21 mouse cellular contexts compared by ENCODE assay signal in genomic region chr15:99729056-99729783, GRCm38 (mm10). TPM values are rescaled to one million over a fixed set of nuclear protein-coding genes. Genes with fewer than 3 reads are reported as not detected.
DNase-seq lines count a peak whose midpoint lies in the region; ATAC-seq and TF ChIP-seq lines count a peak whose summit lies in the region.
"Had no signal": no experiment of that assay in that cellular context is flagged by ENCODE, and none has a peak within 500 bp of the region (broad histone marks: within the 10 kb centered on the region; RNA-seq: fewer than 3 reads in every experiment).

No protein-coding gene starts in this region.

- no peak overlapping the region for H3K4me2 ChIP-seq in intestine, postnatal 0 days (replicated peaks; ENCODE audit: low read depth)
- H3K4me2 ChIP-seq in intestine, embryonic 16.5 days (ENCODE audit: low read depth, low read length), result no peak overlapping the region
- H3K4me2 ChIP-seq in midbrain, postnatal 0 days (ENCODE audit: low read depth, low read length, poor library complexity, severe bottlenecking), result no peak overlapping the region
- H3K4me2 ChIP-seq in midbrain, embryonic 14.5 days (ENCODE audit: low read length), result no peak overlapping the region
- H3K4me2 ChIP-seq: embryonic facial prominence, embryonic 15.5 days; forebrain, embryonic 12.5 days; hindbrain, embryonic 14.5 days; limb, embryonic 15.5 days had no signal

- peak; percentile 48 for TF ChIP-seq CTCF in intestine, postnatal 0 days (IDR thresholded peaks at IDR 0.05; ENCODE audit: low read depth)
- TF ChIP-seq CTCF in midbrain, postnatal 0 days (IDR thresholded peaks at IDR 0.05), result peak; percentile 35
- peak; percentile 14 to 40 (median 37); a peak in 3 of 6 replicates for TF ChIP-seq CTCF in MEL (IDR thresholded peaks at IDR 0.05 in 2 of 3, conservative IDR thresholded peaks at IDR 0.05 in 1 of 3; ENCODE audit: control insufficient read depth in 1 of 3, insufficient read depth in 1 of 3, low read depth in 2 of 3, low read length in 3 of 3, poor library complexity in 1 of 3, severe bottlenecking in 1 of 3)
- peak; percentile 22; the same call in 1 of the 2 replicates for TF ChIP-seq CTCF in small intestine, adult 2 months (IDR thresholded peaks at IDR 0.05; ENCODE audit: extremely low read depth, insufficient read length, insufficient replicate concordance, low read depth, low read length)

- H3K9ac ChIP-seq in intestine, postnatal 0 days (ENCODE audit: low read depth, low read length), result no peak overlapping the region
- no peak overlapping the region for H3K9ac ChIP-seq in intestine, embryonic 16.5 days (ENCODE audit: low read depth, low read length)
- no peak overlapping the region for H3K9ac ChIP-seq in midbrain, postnatal 0 days (replicated peaks; ENCODE audit: low read length, poor library complexity, severe bottlenecking)
- H3K9ac ChIP-seq in midbrain, embryonic 14.5 days (replicated peaks; ENCODE audit: low read length), result no peak overlapping the region
- no peak overlapping the region for H3K9ac ChIP-seq in MEL (ENCODE audit: control insufficient read depth, low read depth, low read length, poor library complexity, severe bottlenecking)
- H3K9ac ChIP-seq: embryonic facial prominence, embryonic 15.5 days; forebrain, embryonic 12.5 days; hindbrain, embryonic 14.5 days; limb, embryonic 15.5 days had no signal

- TF ChIP-seq EP300 in MEL (IDR thresholded peaks at IDR 0.05; ENCODE audit: low read depth in 1 of 2, low read length in 2 of 2), result no peak

- no peak for ATAC-seq in intestine, postnatal 0 days
- no peak for ATAC-seq in intestine, embryonic 16.5 days
- ATAC-seq in midbrain, postnatal 0 days (ENCODE audit: low FRiP score), result no peak
- ATAC-seq in midbrain, embryonic 14.5 days (ENCODE audit: low FRiP score, low TSS enrichment), result no peak
- ATAC-seq in erythroblast, adult 5-6 weeks (replicated peaks; ENCODE audit: low FRiP score, poor library complexity, severe bottlenecking), result no peak
- ATAC-seq: Patski had no signal

- H3K4me1 ChIP-seq in intestine, postnatal 0 days (replicated peaks; ENCODE audit: control insufficient read depth, insufficient read depth, low read length), result peaks cover 10% of the 10 kb centered on the region; the same call in 1 of the 2 replicates
- peaks cover 10% of the 10 kb centered on the region for H3K4me1 ChIP-seq in intestine, embryonic 16.5 days (ENCODE audit: control insufficient read depth, insufficient read depth, low read length)
- H3K4me1 ChIP-seq in midbrain, postnatal 0 days (ENCODE audit: insufficient read depth, low read length), result peaks cover 3% of the 10 kb centered on the region
- H3K4me1 ChIP-seq in midbrain, embryonic 14.5 days (ENCODE audit: control insufficient read depth, insufficient read depth, low read length), result peaks cover 13% of the 10 kb centered on the region
- H3K4me1 ChIP-seq in MEL (ENCODE audit: control insufficient read depth in 1 of 2, insufficient read depth in 2 of 2, low read length in 2 of 2), result 0 out of 4 replicates have a peak, but pooled peaks cover 0 to 7% of the 10 kb centered on the region in 2 experiments
- peaks cover 8% of the 10 kb centered on the region; the same call in 1 of the 2 replicates for H3K4me1 ChIP-seq in small intestine, adult 2 months (ENCODE audit: control insufficient read depth, insufficient read depth, insufficient read length, low read length)

- H3K27ac ChIP-seq in intestine, postnatal 0 days (ENCODE audit: low read depth, low read length), result no peak overlapping the region
- H3K27ac ChIP-seq in intestine, embryonic 16.5 days (ENCODE audit: low read length), result no peak overlapping the region
- no peak overlapping the region for H3K27ac ChIP-seq in midbrain, postnatal 0 days (ENCODE audit: low read depth, low read length)
- H3K27ac ChIP-seq in midbrain, embryonic 14.5 days (replicated peaks; ENCODE audit: low read depth, low read length), result no peak overlapping the region
- H3K27ac ChIP-seq in MEL (ENCODE audit: control insufficient read depth, low read depth, low read length), result no peak overlapping the region
- H3K27ac ChIP-seq in small intestine, adult 2 months (ENCODE audit: insufficient read depth, low read depth, low read length), result no peak overlapping the region
- H3K27ac ChIP-seq: embryonic facial prominence, embryonic 15.5 days; forebrain, embryonic 12.5 days; hindbrain, embryonic 14.5 days; limb, embryonic 15.5 days had no signal

- intact Hi-C loops in left cerebral cortex, postnatal 36 days (cut with DNase I), result loop anchor here (5.0 kb wide), 2 partner anchors 43 to 173 kb away; partner anchors contain the start of gene Cers5

- H3K9me3 ChIP-seq in intestine, postnatal 0 days (ENCODE audit: control insufficient read depth), result no peaks in the 10 kb centered on the region
- H3K9me3 ChIP-seq in intestine, embryonic 16.5 days (ENCODE audit: control insufficient read depth, low read length), result 0 out of 2 replicates have a peak, but pooled peaks cover 2% of the 10 kb centered on the region
- no peaks in the 10 kb centered on the region for H3K9me3 ChIP-seq in midbrain, postnatal 0 days (ENCODE audit: low read length)
- no peaks in the 10 kb centered on the region for H3K9me3 ChIP-seq in midbrain, embryonic 14.5 days (ENCODE audit: control insufficient read depth, low read length)
- no peaks in the 10 kb centered on the region for H3K9me3 ChIP-seq in MEL (replicated peaks; ENCODE audit: insufficient read depth, low read length)
- H3K9me3 ChIP-seq: embryonic facial prominence, embryonic 15.5 days; limb, embryonic 15.5 days had no signal

- H3K4me3 ChIP-seq in intestine, postnatal 0 days (ENCODE audit: low read depth, low read length), result no peak overlapping the region
- no peak overlapping the region for H3K4me3 ChIP-seq in intestine, embryonic 16.5 days (ENCODE audit: low read length)
- no peak overlapping the region for H3K4me3 ChIP-seq in midbrain, postnatal 0 days (ENCODE audit: low read depth, low read length)
- H3K4me3 ChIP-seq in midbrain, embryonic 14.5 days (replicated peaks; ENCODE audit: low read depth, low read length), result no peak overlapping the region
- no peak overlapping the region for H3K4me3 ChIP-seq in MEL (ENCODE audit: control insufficient read depth in 1 of 2, insufficient read depth in 1 of 2, low read depth in 2 of 2, low read length in 2 of 2)
- no peak overlapping the region for H3K4me3 ChIP-seq in small intestine, adult 2 months (ENCODE audit: low read depth, low read length)
- H3K4me3 ChIP-seq: embryonic facial prominence, embryonic 15.5 days; forebrain, embryonic 12.5 days; limb, embryonic 15.5 days had no signal

- peak; percentile 13; the same call in 1 of the 2 replicates for TF ChIP-seq RAD21 in MEL (IDR thresholded peaks at IDR 0.05; ENCODE audit: low read depth, low read length)

- TF ChIP-seq POLR2A in MEL (IDR thresholded peaks at IDR 0.05; ENCODE audit: control insufficient read depth in 1 of 2, insufficient read depth in 1 of 2, low read depth in 1 of 2, low read length in 2 of 2, poor library complexity in 1 of 2), result no peak
- no peak for TF ChIP-seq POLR2A in small intestine, adult 2 months (IDR thresholded peaks at IDR 0.05; ENCODE audit: low read depth, low read length)

- peaks cover 19% of the 10 kb centered on the region for H3K36me3 ChIP-seq in intestine, postnatal 0 days (ENCODE audit: control insufficient read depth, insufficient read depth)
- peaks cover 12% of the 10 kb centered on the region for H3K36me3 ChIP-seq in intestine, embryonic 16.5 days (ENCODE audit: control insufficient read depth, insufficient read depth, low read length)
- 0 out of 2 replicates have a peak, but pooled peaks cover 3% of the 10 kb centered on the region for H3K36me3 ChIP-seq in midbrain, postnatal 0 days (ENCODE audit: insufficient read depth, low read length)
- H3K36me3 ChIP-seq in midbrain, embryonic 14.5 days (ENCODE audit: control insufficient read depth, insufficient read depth, low read length), result peaks cover 27% of the 10 kb centered on the region
- H3K36me3 ChIP-seq in MEL (ENCODE audit: control insufficient read depth in 1 of 2, insufficient read depth in 2 of 2, low read length in 2 of 2), result peaks cover 6 to 10% of the 10 kb centered on the region in 2 experiments
- peaks cover 26% of the 10 kb centered on the region for H3K36me3 ChIP-seq in small intestine, adult 2 months (ENCODE audit: control insufficient read depth, insufficient read depth, low read length)

- WGBS in intestine, postnatal 0 days, result 85% methylated on average over 3 of the region's 4 CpGs
- 92% methylated on average over 3 of the region's 4 CpGs for WGBS in intestine, embryonic 16.5 days
- WGBS in midbrain, postnatal 0 days, result 99% methylated on average over 3 of the region's 4 CpGs
- 92% methylated on average over 4 of the region's 4 CpGs for WGBS in midbrain, embryonic 14.5 days
- WGBS in small intestine, adult 2 months, result 78% methylated on average over 4 of the region's 4 CpGs

- DNase-seq in midbrain, postnatal 0 days (ENCODE audit: low spot score), result no peak
- no peak for DNase-seq in midbrain, embryonic 14.5 days
- DNase-seq in MEL (ENCODE audit: low read depth, low spot score), result peak; percentile 45
- DNase-seq in left cerebral cortex, postnatal 36 days (ENCODE audit: low spot score in 2 of 2), result no peak
- DNase-seq: cerebellum, adult 18-20 months; heart, adult 18-20 months; kidney, adult 8-10 months; lung, postnatal 10 days had no signal

- H3K79me2 ChIP-seq in MEL (ENCODE audit: control insufficient read depth, insufficient read depth, low read length, poor library complexity), result peaks cover 13% of the 10 kb centered on the region

- no peaks in the 10 kb centered on the region for H3K27me3 ChIP-seq in intestine, postnatal 0 days (replicated peaks; ENCODE audit: control insufficient read depth, insufficient read depth, low read length)
- no peaks in the 10 kb centered on the region for H3K27me3 ChIP-seq in intestine, embryonic 16.5 days (replicated peaks; ENCODE audit: control insufficient read depth, insufficient read depth, low read length)
- no peaks in the 10 kb centered on the region for H3K27me3 ChIP-seq in midbrain, postnatal 0 days (ENCODE audit: insufficient read depth, low read length)
- H3K27me3 ChIP-seq in midbrain, embryonic 14.5 days (ENCODE audit: control insufficient read depth, insufficient read depth, low read length), result no peaks in the 10 kb centered on the region
- no peaks in the 10 kb centered on the region for H3K27me3 ChIP-seq in MEL (ENCODE audit: control insufficient read depth in 1 of 2, insufficient read depth in 2 of 2, low read length in 2 of 2)
- H3K27me3 ChIP-seq in small intestine, adult 2 months (ENCODE audit: control insufficient read depth, insufficient read depth, low read length), result no peaks in the 10 kb centered on the region
- H3K27me3 ChIP-seq: embryonic facial prominence, embryonic 15.5 days; forebrain, embryonic 12.5 days; limb, embryonic 15.5 days; Patski had no signal

RNA-seq across cellular contexts. Expression of gene Cox14, which starts 3.8 kb away (rescaled TPM):
- 298 and 301 TPM in 2 replicates for polyA plus RNA-seq in intestine, postnatal 0 days (2015; fragmentation: Nextera tagmentation; extraction: Ambion mirVana)
- polyA plus RNA-seq in intestine, embryonic 16.5 days (2015; fragmentation: Nextera tagmentation; extraction: Ambion mirVana), result 249 and 253 TPM in 2 replicates
- total RNA-seq in midbrain, postnatal 0 days (2014; rRNA removed), result 60.9 and 67.2 TPM in 2 replicates
- polyA plus RNA-seq in midbrain, postnatal 0 days (2015; fragmentation: Nextera tagmentation; extraction: Ambion mirVana), result 165 and 180 TPM in 2 replicates
- 168 and 206 TPM in 2 replicates for polyA plus RNA-seq in midbrain, embryonic 14.5 days (2014; fragmentation: Nextera tagmentation; extraction: Ambion mirVana)
- total RNA-seq in MEL (2012; rRNA removed), result 117 and 125 TPM in 2 replicates
- polyA plus RNA-seq in MEL (2012; ENCODE audit: insufficient read depth in 1 of 2, insufficient read length in 2 of 2, low read depth in 1 of 2, low replicate concordance in 2 of 2, missing spikeins in 1 of 2), result 100 to 1,000 TPM in 1 of 2 experiments, not detected in 1; 113 TPM
- 301 and 397 TPM in 2 replicates for polyA plus RNA-seq in small intestine, adult 2 months (2012; rRNA removed)
- 10.4 and 15.3 TPM in 2 replicates for total RNA-seq in erythroblast, adult 5-6 weeks (2015; ENCODE audit: low replicate concordance)
- 5.6 and 9.1 TPM in 2 replicates for total RNA-seq in erythroblast, adult 5-6 weeks (2017; ENCODE audit: low replicate concordance)
- 100 to 1,000 TPM; 112 to 121 TPM for total RNA-seq in left cerebral cortex, postnatal 36 days (2021)

RNA-seq across cellular contexts. Expression of gene Gpd1, which starts 11.9 kb away (rescaled TPM):
- 124 and 136 TPM in 2 replicates for polyA plus RNA-seq in intestine, postnatal 0 days (2015; fragmentation: Nextera tagmentation; extraction: Ambion mirVana)
- polyA plus RNA-seq in intestine, embryonic 16.5 days (2015; fragmentation: Nextera tagmentation; extraction: Ambion mirVana), result 33.0 and 47.4 TPM in 2 replicates
- 2.8 and 3.3 TPM in 2 replicates for total RNA-seq in midbrain, postnatal 0 days (2014; rRNA removed)
- 1.1 and 1.2 TPM in 2 replicates for polyA plus RNA-seq in midbrain, postnatal 0 days (2015; fragmentation: Nextera tagmentation; extraction: Ambion mirVana)
- polyA plus RNA-seq in midbrain, embryonic 14.5 days (2014; fragmentation: Nextera tagmentation; extraction: Ambion mirVana), result 0.92 and 1.7 TPM in 2 replicates
- 0.13 and 0.23 TPM in 2 replicates for total RNA-seq in MEL (2012; rRNA removed)
- under 1 TPM in 1 of 2 experiments, not detected in 1; 0.52 TPM for polyA plus RNA-seq in MEL (2012; ENCODE audit: insufficient read depth in 1 of 2, insufficient read length in 2 of 2, low read depth in 1 of 2, low replicate concordance in 2 of 2, missing spikeins in 1 of 2)
- 246 and 260 TPM in 2 replicates for polyA plus RNA-seq in small intestine, adult 2 months (2012; rRNA removed)
- total RNA-seq in erythroblast, adult 5-6 weeks (2015; ENCODE audit: low replicate concordance), result 0.19 and 0.63 TPM in 2 replicates
- total RNA-seq in erythroblast, adult 5-6 weeks (2017; ENCODE audit: low replicate concordance), result 2.1 and 3.6 TPM in 2 replicates
- 100 to 1,000 TPM in 1 of 2 experiments, 10 to 100 TPM in 1; 89.9 to 104 TPM for total RNA-seq in left cerebral cortex, postnatal 36 days (2021)
- total RNA-seq: neutrophil, adult 5-6 weeks had no signal

RNA-seq across cellular contexts. Expression of gene Gm17349, which starts 23.9 kb away (rescaled TPM):
- polyA plus RNA-seq in intestine, postnatal 0 days (2015; fragmentation: Nextera tagmentation; extraction: Ambion mirVana), result 1.2 and 3.0 TPM in 2 replicates
- not detected in 2 replicates for polyA plus RNA-seq in intestine, embryonic 16.5 days (2015; fragmentation: Nextera tagmentation; extraction: Ambion mirVana)
- total RNA-seq in midbrain, postnatal 0 days (2014; rRNA removed), result not detected in 2 replicates
- not detected in 2 replicates for polyA plus RNA-seq in midbrain, postnatal 0 days (2015; fragmentation: Nextera tagmentation; extraction: Ambion mirVana)
- polyA plus RNA-seq in midbrain, embryonic 14.5 days (2014; fragmentation: Nextera tagmentation; extraction: Ambion mirVana), result not detected in 2 replicates
- 1.7 and 2.1 TPM in 2 replicates for total RNA-seq in MEL (2012; rRNA removed)
- polyA plus RNA-seq in MEL (2012; ENCODE audit: insufficient read depth in 1 of 2, insufficient read length in 2 of 2, low read depth in 1 of 2, low replicate concordance in 2 of 2, missing spikeins in 1 of 2), result not detected
- polyA plus RNA-seq in small intestine, adult 2 months (2012; rRNA removed), result 3.0 TPM in 1 of 2 replicates, not detected in the other
- not detected in 2 replicates for total RNA-seq in erythroblast, adult 5-6 weeks (2015; ENCODE audit: low replicate concordance)
- not detected in 2 replicates for total RNA-seq in erythroblast, adult 5-6 weeks (2017; ENCODE audit: low replicate concordance)
- 10 to 100 TPM in 1 of 2 experiments, 1 to 10 TPM in 1; 9.2 to 10.4 TPM for total RNA-seq in left cerebral cortex, postnatal 36 days (2021)
- total RNA-seq: gastrocnemius, adult 18-20 months; megakaryocyte-erythroid progenitor cell, adult 5-6 weeks; neutrophil, adult 5-6 weeks had no signal
- polyA plus RNA-seq: embryonic facial prominence, embryonic 15.5 days; forebrain, embryonic 12.5 days; heart, embryonic 16.5 days; hindbrain, embryonic 14.5 days; limb, embryonic 15.5 days; Patski had no signal

RNA-seq across cellular contexts. Expression of gene Smarcd1, which starts 27.3 kb away (rescaled TPM):
- polyA plus RNA-seq in intestine, postnatal 0 days (2015; fragmentation: Nextera tagmentation; extraction: Ambion mirVana), result 13.2 and 13.3 TPM in 2 replicates
- 19.3 and 20.9 TPM in 2 replicates for polyA plus RNA-seq in intestine, embryonic 16.5 days (2015; fragmentation: Nextera tagmentation; extraction: Ambion mirVana)
- total RNA-seq in midbrain, postnatal 0 days (2014; rRNA removed), result 83.0 and 93.0 TPM in 2 replicates
- polyA plus RNA-seq in midbrain, postnatal 0 days (2015; fragmentation: Nextera tagmentation; extraction: Ambion mirVana), result 77.7 and 92.2 TPM in 2 replicates
- polyA plus RNA-seq in midbrain, embryonic 14.5 days (2014; fragmentation: Nextera tagmentation; extraction: Ambion mirVana), result 127 and 136 TPM in 2 replicates
- 19.5 and 20.1 TPM in 2 replicates for total RNA-seq in MEL (2012; rRNA removed)
- 100 to 1,000 TPM in 1 of 2 experiments, 10 to 100 TPM in 1; 72.5 to 247 TPM for polyA plus RNA-seq in MEL (2012; ENCODE audit: insufficient read depth in 1 of 2, insufficient read length in 2 of 2, low read depth in 1 of 2, low replicate concordance in 2 of 2, missing spikeins in 1 of 2)
- polyA plus RNA-seq in small intestine, adult 2 months (2012; rRNA removed), result 9.5 and 23.8 TPM in 2 replicates
- 4.8 and 13.3 TPM in 2 replicates for total RNA-seq in erythroblast, adult 5-6 weeks (2015; ENCODE audit: low replicate concordance)
- 3.9 and 14.8 TPM in 2 replicates for total RNA-seq in erythroblast, adult 5-6 weeks (2017; ENCODE audit: low replicate concordance)
- total RNA-seq in left cerebral cortex, postnatal 36 days (2021), result 100 to 1,000 TPM; 159 to 164 TPM

RNA-seq across cellular contexts. Expression of gene Cers5, which starts 43.5 kb away (rescaled TPM):
- polyA plus RNA-seq in intestine, postnatal 0 days (2015; fragmentation: Nextera tagmentation; extraction: Ambion mirVana), result 18.7 and 19.2 TPM in 2 replicates
- polyA plus RNA-seq in intestine, embryonic 16.5 days (2015; fragmentation: Nextera tagmentation; extraction: Ambion mirVana), result 42.1 and 46.8 TPM in 2 replicates
- 93.5 and 94.2 TPM in 2 replicates for total RNA-seq in midbrain, postnatal 0 days (2014; rRNA removed)
- polyA plus RNA-seq in midbrain, postnatal 0 days (2015; fragmentation: Nextera tagmentation; extraction: Ambion mirVana), result 75.8 and 76.8 TPM in 2 replicates
- polyA plus RNA-seq in midbrain, embryonic 14.5 days (2014; fragmentation: Nextera tagmentation; extraction: Ambion mirVana), result 70.9 and 74.5 TPM in 2 replicates
- total RNA-seq in MEL (2012; rRNA removed), result 21.8 and 31.5 TPM in 2 replicates
- 10 to 100 TPM in 1 of 2 experiments, not detected in 1; 43.5 TPM for polyA plus RNA-seq in MEL (2012; ENCODE audit: insufficient read depth in 1 of 2, insufficient read length in 2 of 2, low read depth in 1 of 2, low replicate concordance in 2 of 2, missing spikeins in 1 of 2)
- 6.9 and 8.2 TPM in 2 replicates for polyA plus RNA-seq in small intestine, adult 2 months (2012; rRNA removed)
- 9.2 and 11.3 TPM in 2 replicates for total RNA-seq in erythroblast, adult 5-6 weeks (2015; ENCODE audit: low replicate concordance)
- 1.4 and 5.9 TPM in 2 replicates for total RNA-seq in erythroblast, adult 5-6 weeks (2017; ENCODE audit: low replicate concordance)
- 10 to 100 TPM; 32.3 to 42.2 TPM for total RNA-seq in left cerebral cortex, postnatal 36 days (2021)

Comparison
In these comparisons a context has a peak if more than half of its experiments do, and no peak if none do; other contexts are left out.
1. RNA of gene Gpd1, which starts 11.9 kb away (polyA plus RNA-seq): 246 to 260 TPM in small intestine, adult 2 months, 124 to 136 TPM in intestine, postnatal 0 days and 33.0 to 47.4 TPM in intestine, embryonic 16.5 days; 1.1 to 1.2 TPM in midbrain, postnatal 0 days, 0.92 to 1.7 TPM in midbrain, embryonic 14.5 days and 0.52 TPM in MEL; every median in the first group is over 10 times any median in the second.
2. Peak in every context shown above with its lines, with median percentiles within 50 percentile points of each other: CTCF ChIP-seq.